Mouse (Mus musculus): ENCODE measurements at regions not wholly inside any gene's neighbourhood (a gene's known extent, or its start where the extent isn't known, plus 50 kb on each side); places are given as distances from the start of the nearest gene placed in this dataset.

DNA sequence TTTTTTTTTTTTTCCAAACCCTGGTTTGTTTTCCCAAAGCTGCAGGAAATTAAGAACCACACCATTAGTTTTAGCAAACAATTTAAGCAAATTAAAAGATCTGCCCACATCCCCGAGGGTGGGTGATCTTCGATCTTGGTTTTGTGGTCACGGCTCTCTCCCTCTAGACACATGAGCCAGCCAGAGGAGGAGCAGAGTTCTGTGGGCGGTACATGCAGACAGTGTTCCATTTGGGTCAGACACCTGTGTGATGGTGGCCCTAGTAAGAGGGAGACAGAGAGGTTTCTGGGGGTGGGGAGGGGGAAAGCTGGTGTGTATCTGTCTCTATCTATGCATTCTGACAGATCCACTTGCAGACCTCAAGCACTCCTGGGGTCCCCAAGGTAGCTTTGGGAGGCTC is 118.0 kb downstream of the Vapb start:
- TF ChIP-seq CHD2 (IDR thresholded peaks at IDR 0.05; ENCODE audit: low read length) (no peak), CHD1 (IDR thresholded peaks at IDR 0.05; ENCODE audit: low read depth, low read length) (no peak), JUN (IDR thresholded peaks at IDR 0.05; ENCODE audit: insufficient read depth, low read depth, low read length) (no peak), TBP (conservative IDR thresholded peaks at IDR 0.05; ENCODE audit: low read depth, low read length) (no peak), ZKSCAN1 (IDR thresholded peaks at IDR 0.05; ENCODE audit: borderline replicate concordance, low read depth, low read length) (no peak), ZC3H11A (IDR thresholded peaks at IDR 0.05; ENCODE audit: low read depth, low read length) (no peak), USF1 (IDR thresholded peaks at IDR 0.05; ENCODE audit: low read depth, low read length) (no peak), USF2 (conservative IDR thresholded peaks at IDR 0.05; ENCODE audit: low read depth, low read length) (no peak), MEF2A (IDR thresholded peaks at IDR 0.05; ENCODE audit: borderline replicate concordance, low read depth, low read length) (no peak), BHLHE40 (IDR thresholded peaks at IDR 0.05; ENCODE audit: low read depth, low read length) (no peak), MXI1 (IDR thresholded peaks at IDR 0.05; ENCODE audit: low read depth, low read length) (no peak), HCFC1 (IDR thresholded peaks at IDR 0.05; ENCODE audit: low read depth, low read length) (no peak), CTCF (conservative IDR thresholded peaks at IDR 0.05 in 1 of 2, IDR thresholded peaks at IDR 0.05 in 1 of 2; ENCODE audit: low read depth in 2 of 2, low read length in 2 of 2) (no peak), UBTF (IDR thresholded peaks at IDR 0.05; ENCODE audit: low read depth, low read length) (no peak), ZNF384 (IDR thresholded peaks at IDR 0.05; ENCODE audit: low read depth, low read length) (no peak), KAT2A (IDR thresholded peaks at IDR 0.05; ENCODE audit: insufficient replicate concordance, low read length) (no peak), RCOR1 (conservative IDR thresholded peaks at IDR 0.05; ENCODE audit: low read depth, low read length) (no peak), NRF1 (IDR thresholded peaks at IDR 0.05; ENCODE audit: low read depth, low read length) (no peak)
- H3K36me3 ChIP-seq (replicated peaks in 1 of 2; ENCODE audit: control insufficient read depth in 1 of 2, insufficient read depth in 1 of 2, low read length in 1 of 2), result no peaks in the 10 kb centered on the region
- no peaks in the 10 kb centered on the region for H3K79me2 ChIP-seq (replicated peaks; ENCODE audit: control insufficient read depth, extremely low read depth, insufficient read depth, poor library complexity, severe bottlenecking)
- in situ Hi-C loops (cut with MboI; ENCODE audit: low pct_ligation_motif_present, low pct_unique_long_range_greater_than_20kb, low sequenced_read_pairs), result no loop called here
- H3K9ac ChIP-seq (ENCODE audit: insufficient read depth, low read depth), result no peak overlapping the region
- H3K9me3 ChIP-seq (replicated peaks; ENCODE audit: low read length), result no peaks in the 10 kb centered on the region
- no peak overlapping the region for H3K27ac ChIP-seq (ENCODE audit: insufficient read depth, low read depth)
- dilution Hi-C loops (cut with MboI; ENCODE audit: extremely low pct_ligation_motif_present, extremely low pct_unique_long_range_greater_than_20kb, low sequenced_read_pairs), result no loop called here
- no peak for DNase-seq (ENCODE audit: extremely low read depth)
- H3K4me2 ChIP-seq (ENCODE audit: insufficient read depth, low read depth, poor library complexity, severe bottlenecking), result no peak overlapping the region
- H3K4me1 ChIP-seq (ENCODE audit: control insufficient read depth in 1 of 2, insufficient read depth in 2 of 2), result no peaks in the 10 kb centered on the region
- no peak overlapping the region for H3K4me3 ChIP-seq (replicated peaks in 1 of 3; ENCODE audit: low read depth in 2 of 3, low read length in 2 of 3, poor library complexity in 1 of 3)
- peaks cover 89% of the 10 kb centered on the region for H3K27me3 ChIP-seq (replicated peaks)

DNA sequence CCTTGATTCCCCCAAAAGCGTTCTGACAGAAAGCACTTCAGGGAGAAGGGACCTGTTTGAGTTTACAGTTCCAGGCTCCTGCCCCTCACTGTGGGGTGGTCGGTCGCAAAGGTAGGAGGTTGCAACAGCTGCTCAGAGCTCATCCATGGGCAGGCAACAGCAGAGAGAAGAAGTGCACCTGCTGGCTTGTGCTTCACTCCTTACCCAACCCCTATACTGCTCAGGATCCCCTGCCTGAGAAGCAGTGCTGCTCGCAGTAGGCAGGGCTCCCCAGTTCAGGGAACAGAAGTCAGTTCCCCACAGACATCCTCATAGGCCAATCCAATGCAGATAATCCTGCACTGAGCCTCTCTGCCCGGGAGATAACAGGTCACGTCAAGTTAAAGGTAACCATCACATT is 119.7 kb downstream of the Vapb start:
- TF ChIP-seq RAD21 (IDR thresholded peaks at IDR 0.05; ENCODE audit: low read depth, low read length) (no peak), SIN3A (IDR thresholded peaks at IDR 0.05; ENCODE audit: low read length) (no peak), KAT2A (IDR thresholded peaks at IDR 0.05; ENCODE audit: insufficient replicate concordance, low read length) (no peak), ETS1 (conservative IDR thresholded peaks at IDR 0.05; ENCODE audit: low read depth, low read length) (no peak), CHD1 (IDR thresholded peaks at IDR 0.05; ENCODE audit: low read depth, low read length) (no peak), USF1 (IDR thresholded peaks at IDR 0.05; ENCODE audit: low read depth, low read length) (no peak), GABPA (IDR thresholded peaks at IDR 0.05; ENCODE audit: insufficient replicate concordance, low read depth, low read length) (no peak), ZMIZ1 (IDR thresholded peaks at IDR 0.05; ENCODE audit: low read depth, low read length) (no peak), BHLHE40 (IDR thresholded peaks at IDR 0.05; ENCODE audit: low read depth, low read length) (no peak), PAX5 (IDR thresholded peaks at IDR 0.05; ENCODE audit: low read length) (no peak), MXI1 (IDR thresholded peaks at IDR 0.05; ENCODE audit: low read depth, low read length) (no peak), USF2 (conservative IDR thresholded peaks at IDR 0.05; ENCODE audit: low read depth, low read length) (no peak), E2F4 (IDR thresholded peaks at IDR 0.05; ENCODE audit: insufficient replicate concordance, low read depth, low read length) (no peak), UBTF (IDR thresholded peaks at IDR 0.05; ENCODE audit: low read depth, low read length) (no peak)
- Histone ChIP-seq H3K27me3 (replicated peaks) (peaks cover 84% of the 10 kb centered on the region), H3K4me3 (replicated peaks in 1 of 3; ENCODE audit: low read depth in 2 of 3, low read length in 2 of 3, poor library complexity in 1 of 3) (no peak overlapping the region), H3K79me2 (replicated peaks; ENCODE audit: control insufficient read depth, extremely low read depth, insufficient read depth, poor library complexity, severe bottlenecking) (no peaks in the 10 kb centered on the region), H3K4me1 (ENCODE audit: control insufficient read depth in 1 of 2, insufficient read depth in 2 of 2) (no peaks in the 10 kb centered on the region), H3K9me3 (replicated peaks; ENCODE audit: low read length) (no peaks in the 10 kb centered on the region), H3K4me2 (ENCODE audit: insufficient read depth, low read depth, poor library complexity, severe bottlenecking) (no peak overlapping the region), H3K36me3 (replicated peaks in 1 of 2; ENCODE audit: control insufficient read depth in 1 of 2, insufficient read depth in 1 of 2, low read length in 1 of 2) (no peaks in the 10 kb centered on the region), H3K9ac (ENCODE audit: insufficient read depth, low read depth) (no peak overlapping the region), H3K27ac (ENCODE audit: insufficient read depth, low read depth) (no peak overlapping the region)
- dilution Hi-C loops (cut with MboI; ENCODE audit: extremely low pct_ligation_motif_present, extremely low pct_unique_long_range_greater_than_20kb, low sequenced_read_pairs) (no loop called here), in situ Hi-C loops (cut with MboI; ENCODE audit: low pct_ligation_motif_present, low pct_unique_long_range_greater_than_20kb, low sequenced_read_pairs) (no loop called here)
- DNase-seq (ENCODE audit: extremely low read depth), result no peak
